Mouse (Mus musculus) urinary bladder, postnatal 10 days (tissue): ENCODE data around the gene Zfand2a.

Source experiments
- DNase-seq: peaks from one replicate; pipeline ENCODE4 v3.0.0; 2022; ENCODE audit warnings: low spot score

Gene Zfand2a

GRCm38 (mm10) chr5:139466373-139466772 is 18.0 kb downstream of the Zfand2a start:
- no peak for DNase-seq

GRCm38 (mm10) chr5:139464874-139465273 is 19.5 kb downstream of the Zfand2a start:
- no peak for DNase-seq

DNA sequence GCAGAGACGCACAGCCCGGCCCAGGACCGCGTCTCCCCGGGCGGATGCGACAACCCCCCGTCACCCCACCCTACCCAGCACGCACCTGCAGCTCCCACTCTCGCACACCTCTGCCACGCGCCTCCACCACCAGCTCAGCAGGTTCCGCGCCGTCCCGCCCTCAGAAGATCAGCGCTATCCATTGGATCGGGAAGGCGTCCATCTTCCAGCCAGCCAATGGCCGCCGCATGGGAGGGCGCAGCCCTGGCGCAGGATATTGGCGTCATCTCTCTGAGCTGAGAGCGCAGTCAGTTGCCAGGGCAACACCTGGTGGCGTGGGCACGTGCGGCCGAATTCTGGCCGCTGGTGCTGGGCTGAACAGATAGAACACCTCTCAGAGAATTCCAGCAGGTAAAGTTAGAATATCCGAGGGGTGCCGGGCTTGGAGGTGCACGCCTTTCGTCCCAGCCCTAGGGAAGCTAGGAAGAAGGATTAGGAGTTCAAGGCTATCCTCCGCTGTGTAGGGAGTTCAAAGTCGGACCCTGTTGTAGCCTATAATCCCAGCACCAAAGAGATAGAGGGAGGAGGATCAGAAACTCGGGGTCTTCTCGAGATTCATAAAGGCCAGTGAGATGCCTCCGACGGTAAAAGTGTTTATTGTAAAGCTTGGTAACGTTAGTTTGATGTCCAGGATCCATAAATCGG is 23.8 kb downstream of the Zfand2a start, which contains the start of gene 3110082I17Rik:
TSS of gene 3110082I17Rik (minus strand) at position 144 of the 684 bp plus-strand sequence.
- DNase-seq, result peak; percentile 98

GRCm38 (mm10) chr5:139459938-139460337 is 24.4 kb downstream of the Zfand2a start:
- DNase-seq, result no peak

DNA sequence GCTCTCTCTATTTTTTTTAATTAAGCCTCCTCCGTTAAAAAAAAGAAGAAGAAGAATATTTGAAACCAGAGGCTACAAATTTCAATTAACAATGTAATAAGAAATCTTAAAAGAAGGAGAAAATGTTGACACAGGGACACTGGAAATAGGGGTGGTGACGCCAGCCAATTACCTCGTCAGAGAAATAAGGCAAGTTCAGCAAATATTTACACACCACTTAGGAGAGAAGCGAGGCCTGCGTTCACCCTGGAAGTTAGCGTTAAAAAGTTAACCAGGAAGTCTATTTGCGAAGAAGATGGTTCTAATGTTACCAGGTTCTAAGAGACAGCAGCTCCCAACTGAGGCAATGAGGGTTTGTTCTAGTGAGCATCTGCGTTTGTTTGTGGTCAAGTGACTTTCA is 27.1 kb downstream of the Zfand2a start:
- DNase-seq, result no peak

- DNase-seq, result no peak
Observed at GRCm38 (mm10) chr5:139455166-139455565, 29.2 kb downstream of the Zfand2a start.

GRCm38 (mm10) chr5:139453031-139453430 is 31.3 kb downstream of the Zfand2a start:
- DNase-seq, result no peak

DNA sequence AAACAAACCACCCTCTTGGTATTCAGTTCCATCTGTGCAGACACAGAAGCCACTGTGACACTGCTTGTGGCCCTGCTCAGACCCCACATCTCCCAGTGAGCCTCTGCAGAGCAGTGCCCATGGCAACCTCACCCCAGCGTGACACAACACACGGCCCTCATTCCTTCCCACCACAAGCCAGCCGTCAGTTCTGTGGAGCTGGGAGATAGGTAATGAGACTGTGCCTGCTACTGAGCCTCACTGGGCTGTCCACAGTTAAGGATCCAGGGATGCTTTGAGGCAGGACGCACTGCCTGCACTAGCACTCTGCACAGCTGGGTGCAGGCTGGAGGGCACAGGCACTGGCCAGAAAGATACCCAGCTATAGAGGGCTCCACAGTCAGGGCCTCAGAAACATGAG is 34.4 kb downstream of the Zfand2a start:
- DNase-seq, result no peak

DNA sequence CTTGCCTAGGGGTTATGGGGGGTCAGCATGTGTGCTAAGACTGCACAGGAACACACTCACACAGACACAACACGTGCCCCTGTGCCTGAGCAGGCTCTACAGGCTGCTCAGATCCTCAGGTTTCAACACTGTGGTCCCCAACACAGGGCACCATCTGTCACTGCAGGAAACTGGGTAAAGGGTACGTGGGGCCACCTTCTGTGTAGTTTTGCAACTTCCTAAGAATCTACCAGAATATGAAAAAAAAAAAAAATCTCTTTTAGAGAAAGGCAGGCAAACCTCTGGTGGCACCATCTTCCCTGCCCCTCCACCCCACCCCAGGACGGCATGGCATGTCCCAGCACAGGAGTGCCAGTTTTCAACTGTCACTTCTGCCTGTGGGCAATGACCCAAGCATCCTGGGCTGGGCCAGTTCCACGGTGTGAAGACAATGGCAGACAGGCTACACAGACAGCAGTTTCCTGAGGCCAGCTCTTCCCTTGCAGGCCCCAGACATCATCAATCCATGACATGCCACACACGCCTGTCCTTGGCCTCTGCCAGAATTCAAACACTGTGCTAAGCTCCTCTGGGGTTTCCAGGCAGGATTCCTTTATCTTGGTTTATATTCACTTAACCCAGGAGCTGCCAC is 35.1 kb downstream of the Zfand2a start:
- no peak for DNase-seq

DNA sequence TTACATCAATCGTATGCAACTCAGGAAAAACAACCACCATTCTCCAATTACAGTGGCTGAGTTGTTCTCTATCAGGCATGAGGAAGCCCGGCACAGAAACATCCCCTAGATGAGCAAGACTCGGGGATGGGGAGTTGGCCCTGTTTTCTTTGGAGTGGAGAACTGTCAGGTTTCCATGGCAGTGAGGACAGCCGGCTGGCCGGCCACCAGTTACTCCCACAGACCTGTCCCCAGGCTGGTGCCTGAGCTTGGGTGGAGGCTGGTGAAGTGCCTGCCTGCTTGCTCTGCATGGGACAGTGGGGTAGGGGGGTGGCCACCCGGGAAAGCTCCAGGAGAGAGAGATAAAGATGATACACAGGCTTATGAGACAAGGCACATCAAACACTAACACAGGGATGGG is 36.3 kb downstream of the Zfand2a start:
- DNase-seq, result no peak

DNA sequence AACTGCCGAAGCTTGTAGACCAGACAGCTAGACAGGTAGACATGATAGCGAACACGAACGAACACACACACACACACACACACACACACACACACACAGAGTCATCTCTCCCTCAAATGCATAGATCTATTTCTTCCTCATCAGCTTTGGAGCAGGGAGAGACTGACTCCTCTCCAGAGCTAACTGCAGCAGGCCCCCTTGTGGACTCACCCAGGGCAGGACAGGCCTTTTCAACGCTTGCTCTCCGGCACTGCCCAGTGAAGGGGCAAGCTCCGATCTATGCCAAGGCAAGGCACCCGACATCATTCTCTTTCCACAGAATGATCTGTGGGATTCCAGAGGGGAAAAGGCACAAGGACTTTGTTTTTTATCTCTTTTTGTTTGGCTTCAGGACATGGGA is 39.1 kb downstream of the Zfand2a start:
- no peak for DNase-seq

GRCm38 (mm10) chr5:139442962-139443361 is 41.4 kb downstream of the Zfand2a start:
- no peak for DNase-seq

GRCm38 (mm10) chr5:139442428-139442827 is 41.9 kb downstream of the Zfand2a start:
- no peak for DNase-seq

GRCm38 (mm10) chr5:139441726-139442018 is 42.7 kb downstream of the Zfand2a start:
- no peak for DNase-seq

GRCm38 (mm10) chr5:139440926-139441725 is 43.2 kb downstream of the Zfand2a start:
- no peak for DNase-seq

GRCm38 (mm10) chr5:139440451-139440850 is 43.9 kb downstream of the Zfand2a start:
- no peak for DNase-seq

DNA sequence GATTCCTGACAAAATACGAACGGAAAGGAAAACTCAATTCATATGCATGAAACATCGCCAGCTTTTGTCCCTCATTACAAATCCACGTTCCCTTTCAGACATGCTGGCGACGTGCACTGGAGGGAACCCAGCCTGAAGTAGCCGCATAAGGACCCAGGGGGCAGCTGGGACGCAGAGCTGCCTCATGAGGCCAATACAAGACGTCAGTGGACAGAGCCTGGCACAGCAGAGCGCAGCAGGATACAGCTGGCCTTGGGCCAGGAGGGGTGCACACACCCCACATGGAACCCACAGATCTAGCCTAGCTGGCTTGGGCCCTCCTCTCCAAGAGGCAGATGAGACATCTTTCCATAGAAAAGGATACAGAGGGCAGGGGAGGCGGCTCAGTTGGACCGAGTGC is 45.9 kb downstream of the Zfand2a start:
- no peak for DNase-seq

DNA sequence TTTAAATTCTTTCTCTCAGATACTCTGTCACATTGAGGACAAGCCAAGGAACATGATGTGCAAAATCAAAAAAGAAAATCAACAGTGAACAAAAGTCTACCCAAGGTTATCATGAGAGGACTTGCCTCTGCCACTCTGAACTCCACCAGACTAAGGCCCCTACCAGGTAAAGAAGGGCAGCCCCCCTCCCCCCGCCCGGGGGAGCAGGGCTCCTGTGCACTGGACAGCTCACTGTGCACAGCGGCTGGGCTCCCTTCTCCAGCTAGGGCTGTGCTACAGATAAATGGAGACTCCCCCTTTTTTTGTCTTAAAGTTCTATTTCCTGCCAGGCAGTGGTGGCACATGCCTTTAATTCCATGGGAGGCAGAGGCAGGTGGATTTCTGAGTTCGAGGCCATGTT is 46.6 kb downstream of the Zfand2a start:
- no peak for DNase-seq

GRCm38 (mm10) chr5:139434940-139435339 is 49.4 kb downstream of the Zfand2a start:
- no peak for DNase-seq

DNA sequence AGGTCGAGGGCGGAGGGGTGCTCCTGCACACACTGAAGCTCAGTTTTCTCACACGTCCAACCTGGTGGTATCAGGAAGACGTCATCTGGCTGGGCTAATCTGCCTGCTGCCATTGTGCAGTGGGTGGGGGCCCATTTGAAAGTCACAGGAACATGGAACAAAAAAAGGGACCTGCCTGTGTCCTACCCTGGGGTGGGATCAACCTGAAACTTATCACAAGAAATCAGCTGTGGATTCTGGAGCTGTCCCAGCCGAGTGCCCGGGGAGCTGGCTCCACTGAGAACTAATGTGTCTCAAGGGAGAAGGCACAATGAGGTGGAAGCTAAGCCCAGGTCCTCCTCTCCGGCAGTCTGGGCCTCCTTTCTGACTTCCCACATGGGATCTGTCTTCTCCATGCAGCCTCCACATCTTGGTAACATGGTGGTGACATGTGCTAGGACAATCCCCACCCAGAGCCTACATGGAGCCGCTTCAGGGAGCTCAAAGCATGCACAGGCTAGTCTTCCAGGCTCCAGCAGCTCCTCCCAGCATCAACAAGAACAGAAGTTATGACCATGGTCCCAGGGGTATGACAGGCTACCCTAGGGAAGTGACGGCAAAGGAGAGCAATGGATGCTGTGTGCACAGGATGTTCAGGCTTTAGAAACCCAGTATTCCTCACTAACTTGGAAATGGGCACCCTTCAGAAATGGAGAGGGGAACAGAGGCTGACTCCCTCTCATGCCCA is 50.3 kb downstream of the Zfand2a start:
- DNase-seq, result no peak

- DNase-seq, result no peak
Observed at GRCm38 (mm10) chr5:139432747-139433508, 51.4 kb downstream of the Zfand2a start.

DNA sequence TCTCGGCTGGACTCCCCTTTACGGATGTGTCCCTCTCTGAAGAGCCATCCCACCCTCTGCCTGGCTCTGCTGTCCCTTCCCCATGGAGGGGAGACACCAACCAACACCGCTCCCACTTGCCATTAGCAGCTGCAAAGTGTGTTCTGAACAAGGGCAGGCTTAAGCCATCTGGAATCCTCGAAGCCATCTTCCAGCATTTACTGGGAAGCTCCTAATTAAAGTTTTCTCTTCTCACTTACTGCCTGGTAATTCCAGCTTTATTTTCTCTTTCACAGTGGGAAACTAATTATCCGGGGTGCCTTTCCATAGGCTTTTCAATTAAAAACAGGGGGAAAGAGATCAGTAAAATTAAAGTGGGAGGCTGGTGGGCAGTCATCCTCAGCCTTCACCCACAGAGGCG is 52.0 kb downstream of the Zfand2a start:
- no peak for DNase-seq
